Mouse (Mus musculus): Measurements from ENCODE around the gene Nfib.

DNA sequence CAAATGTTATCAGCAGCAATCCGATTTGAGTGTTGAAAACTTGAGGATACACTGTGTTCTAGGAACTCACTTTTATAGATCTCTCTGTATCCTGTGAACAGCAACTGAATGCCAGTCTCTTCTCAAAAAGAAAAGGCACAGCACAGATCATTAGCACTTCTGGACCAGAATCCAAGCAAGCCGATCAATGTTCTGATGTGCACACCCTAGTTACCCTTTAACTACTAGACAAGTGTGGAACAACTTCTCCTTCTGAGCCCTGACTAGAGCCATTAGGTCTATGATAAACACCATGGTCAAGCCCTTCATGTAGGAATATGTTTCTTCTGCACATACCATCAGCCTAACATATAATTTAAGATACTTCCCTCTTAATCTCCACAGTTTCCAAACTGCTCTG, 219.6 kb downstream of the Nfib start:
- TF ChIP-seq ZC3H11A (IDR thresholded peaks at IDR 0.05; ENCODE audit: low read depth, low read length) (no peak), EP300 (IDR thresholded peaks at IDR 0.05; ENCODE audit: low read depth in 1 of 2, low read length in 2 of 2) (no peak), GATA1 (IDR thresholded peaks at IDR 0.05; ENCODE audit: low read depth, low read length) (no peak), USF1 (IDR thresholded peaks at IDR 0.05; ENCODE audit: low read depth, low read length) (no peak), ZNF384 (IDR thresholded peaks at IDR 0.05; ENCODE audit: low read depth, low read length) (no peak), POLR2A (IDR thresholded peaks at IDR 0.05; ENCODE audit: control insufficient read depth in 1 of 2, insufficient read depth in 1 of 2, low read depth in 1 of 2, low read length in 2 of 2, poor library complexity in 1 of 2) (no peak), CTCF (IDR thresholded peaks at IDR 0.05 in 2 of 3, conservative IDR thresholded peaks at IDR 0.05 in 1 of 3; ENCODE audit: control insufficient read depth in 1 of 3, insufficient read depth in 1 of 3, low read depth in 2 of 3, low read length in 3 of 3, poor library complexity in 1 of 3, severe bottlenecking in 1 of 3) (no peak)
